Mouse (Mus musculus) thymus, postnatal 0 days (tissue): Measurements from ENCODE around the gene Mtrr. TPM values are rescaled to one million over a fixed set of nuclear protein-coding genes. Genes with fewer than 3 reads are reported as not detected.
A peak's percentile ranks its signal among the peaks of the same experiment; 100 is the strongest.

Source experiments
- DNase-seq: peaks from one replicate; pipeline ENCODE4 v3.0.0-alpha.2; 2015; ENCODE audit warnings: low spot score
- polyA plus RNA-seq: library from polyadenylated mRNA; unstranded; fragments of >200 nt; fragmentation: Nextera tagmentation; extraction: Ambion mirVana; gene quantifications from 2 replicates; pipeline ENCODE4 v1.2.1, GENCODE M21; 2015

Gene Mtrr
- 15.1 and 16.7 TPM in 2 replicates for polyA plus RNA-seq

GRCm38 (mm10) chr13:68581747-68582516 lies at the start of gene Mtrr, which contains the start of gene Fastkd3:
TSS of gene Mtrr (minus strand) at chr13:68582149.
TSS of gene Fastkd3 (plus strand) at chr13:68582234.
- DNase-seq, result peak; percentile 93

- no peak for DNase-seq
These were observed 45.1 kb upstream of the Mtrr start for GRCm38 (mm10) chr13:68627041-68627440.

- DNase-seq, result no peak
These were observed 40.8 kb upstream of the Mtrr start for GRCm38 (mm10) chr13:68622792-68623191.

DNA sequence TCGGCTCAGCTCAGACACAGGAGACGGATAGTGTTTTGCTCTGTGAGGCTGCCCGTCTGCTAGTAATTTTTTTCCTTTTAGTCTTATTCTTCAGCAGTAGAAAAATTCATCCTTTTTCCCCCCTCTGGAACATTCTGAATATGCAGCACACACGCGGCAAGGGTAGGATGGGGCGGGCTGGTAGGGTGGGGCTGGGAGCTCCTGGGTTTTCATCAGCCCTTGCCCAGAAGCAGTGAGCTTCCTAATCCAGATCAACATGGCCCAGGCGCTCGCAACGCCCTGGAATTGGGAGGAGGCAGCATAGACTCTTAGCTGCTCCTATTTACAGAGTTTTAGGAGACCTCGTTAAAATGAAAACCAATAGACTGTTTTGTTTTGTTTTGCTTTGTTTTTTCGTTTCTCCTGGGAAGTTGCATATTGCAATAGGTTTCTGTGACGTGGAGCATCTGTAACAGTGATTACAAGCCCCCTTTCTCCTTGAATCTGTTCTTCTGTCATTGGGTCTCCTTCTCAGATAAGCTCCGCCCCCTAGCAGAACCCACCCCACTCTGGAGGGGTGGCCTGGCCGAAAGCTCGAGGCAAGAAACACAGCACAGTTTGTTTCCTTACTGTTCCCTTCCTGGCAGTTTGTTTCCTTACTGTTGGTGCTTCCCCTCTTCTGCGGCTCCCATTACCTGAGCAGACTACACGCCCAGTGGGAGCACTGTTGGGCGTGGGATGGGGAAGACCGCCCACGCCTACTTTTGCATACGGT lies 25.9 kb upstream of the Mtrr start:
- no peak for DNase-seq

DNA sequence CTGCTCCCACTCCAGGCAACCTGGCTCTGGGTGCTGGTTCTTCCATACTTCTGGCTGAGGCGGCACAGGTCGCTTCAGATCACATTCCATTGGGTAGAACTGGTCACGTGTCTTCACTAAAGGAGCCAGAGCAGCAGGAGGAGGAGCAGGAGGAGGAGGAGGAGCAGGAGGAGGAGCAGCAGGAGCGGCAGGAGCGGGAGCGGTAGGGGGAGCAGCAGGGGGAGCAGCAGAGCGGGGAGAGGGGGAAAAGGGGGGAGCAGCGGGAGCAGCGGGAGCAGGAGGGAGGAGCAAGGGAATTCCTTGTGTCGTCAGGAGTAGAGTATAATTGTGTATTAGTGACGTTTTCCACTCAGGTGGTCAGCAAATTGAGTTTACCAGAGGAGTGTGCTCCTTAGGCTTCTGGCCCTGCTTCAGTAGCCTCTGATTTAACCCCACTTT lies 23.8 kb upstream of the Mtrr start:
- DNase-seq, result no peak

DNA sequence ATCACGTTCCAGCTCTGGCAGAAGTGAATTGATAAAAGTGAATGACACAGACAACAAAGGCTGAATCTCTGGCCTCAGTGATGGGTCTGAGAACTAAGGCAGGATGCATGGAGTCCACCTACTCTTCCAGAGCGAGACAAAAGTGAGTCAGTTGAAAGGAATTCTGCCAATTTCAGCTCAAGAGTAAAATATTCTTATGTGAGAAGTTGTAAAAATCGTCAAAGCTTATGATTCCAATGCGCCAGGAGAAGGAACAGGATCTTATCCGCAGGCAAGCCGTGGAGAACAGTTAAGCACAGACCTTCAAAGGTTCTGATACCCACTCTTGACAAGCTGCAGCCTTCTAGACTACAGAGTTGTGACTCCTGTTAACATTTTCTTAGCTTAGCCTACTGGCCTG lies 21.1 kb upstream of the Mtrr start:
- DNase-seq, result no peak

- no peak for DNase-seq
These were observed 19.2 kb upstream of the Mtrr start for GRCm38 (mm10) chr13:68601184-68601583.

- no peak for DNase-seq
These were observed 17.0 kb upstream of the Mtrr start for GRCm38 (mm10) chr13:68598953-68599352.

GRCm38 (mm10) chr13:68597667-68598066 lies 15.7 kb upstream of the Mtrr start:
- DNase-seq, result no peak

DNA sequence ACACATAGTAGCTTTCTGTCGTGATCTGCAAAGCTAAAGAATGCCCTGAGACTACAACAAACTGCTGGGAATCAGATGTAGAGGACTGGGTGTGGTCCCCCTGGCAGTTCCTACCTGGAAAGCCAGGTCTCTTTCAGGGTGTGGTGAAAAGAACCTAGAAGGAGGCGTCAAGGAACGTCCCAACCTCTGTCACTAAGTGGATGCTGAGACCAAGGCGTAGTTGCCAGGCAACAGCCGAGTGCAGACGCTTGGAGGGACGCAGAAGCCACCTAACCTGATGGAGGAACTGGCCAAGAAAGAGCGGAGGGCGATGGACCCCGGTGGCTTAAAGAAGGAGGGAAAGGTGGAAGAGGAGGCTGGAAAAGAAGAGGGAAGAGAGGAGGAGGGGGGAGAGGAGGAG lies 15.2 kb upstream of the Mtrr start, which contains the start of gene 1700001L19Rik:
TSS of gene 1700001L19Rik (plus strand) at position 223 of the 400 bp plus-strand sequence.
- no peak for DNase-seq

- DNase-seq, result no peak
These were observed 11.8 kb upstream of the Mtrr start for GRCm38 (mm10) chr13:68593797-68594196.

DNA sequence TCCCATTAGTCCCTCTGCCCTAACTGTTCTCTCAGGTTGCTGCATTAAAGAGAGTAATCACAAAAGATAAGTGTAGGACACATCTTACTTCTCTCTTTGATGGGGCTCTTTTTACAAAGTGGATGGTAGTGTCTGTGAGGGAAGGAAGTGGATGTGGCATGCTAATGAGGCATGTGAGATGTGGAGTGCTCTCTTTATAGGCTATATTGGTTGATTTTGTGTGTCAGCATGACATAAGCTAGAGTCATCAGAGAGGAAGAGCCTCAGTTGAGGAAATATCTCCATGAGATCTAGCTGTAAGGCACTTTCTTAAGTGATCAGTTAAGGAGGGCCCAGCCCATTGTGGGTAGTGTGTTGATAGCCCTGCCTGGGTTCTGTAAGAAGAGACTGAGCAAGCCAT lies 6.4 kb upstream of the Mtrr start:
- no peak for DNase-seq

GRCm38 (mm10) chr13:68585441-68585840 lies 3.5 kb upstream of the Mtrr start:
- no peak for DNase-seq

DNA sequence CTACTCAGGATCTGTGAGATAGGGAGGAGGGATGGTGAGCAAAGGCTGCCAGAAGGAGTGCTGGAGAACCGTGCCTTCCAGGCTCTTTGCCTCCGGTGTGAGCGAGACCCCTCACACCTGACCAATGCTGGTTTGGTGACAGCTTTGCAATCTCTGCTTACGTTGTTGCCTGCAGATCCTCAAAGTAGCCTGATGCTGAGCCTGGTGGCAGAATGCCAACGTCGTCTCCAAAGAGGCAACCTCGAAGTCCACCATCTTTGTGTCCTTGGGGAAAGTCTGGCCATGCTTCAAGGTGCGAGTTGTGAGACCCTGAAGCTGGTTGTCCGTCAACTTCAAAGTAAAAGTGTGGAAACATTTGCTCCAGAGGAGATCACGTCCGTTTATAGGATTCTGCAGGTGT lies 2.0 kb upstream of the Mtrr start:
- no peak for DNase-seq

DNA sequence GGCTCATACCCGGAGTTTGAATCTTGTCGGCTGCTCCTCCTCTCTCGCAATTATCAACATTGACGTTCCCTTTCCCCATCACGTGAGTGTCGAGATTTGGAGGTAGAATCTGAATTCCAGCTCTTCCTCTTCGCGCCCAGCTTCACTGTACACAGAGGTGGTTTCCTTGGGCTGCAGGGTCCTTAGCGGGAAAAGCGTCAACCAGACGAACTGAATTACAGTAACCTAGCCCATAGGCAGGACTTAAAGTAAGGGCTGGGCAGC lies 500 bp upstream of the Mtrr start:
- peak; percentile 30 for DNase-seq

GRCm38 (mm10) chr13:68581086-68581740 lies 736 bp downstream of the Mtrr start:
- peak; percentile 13 for DNase-seq

DNA sequence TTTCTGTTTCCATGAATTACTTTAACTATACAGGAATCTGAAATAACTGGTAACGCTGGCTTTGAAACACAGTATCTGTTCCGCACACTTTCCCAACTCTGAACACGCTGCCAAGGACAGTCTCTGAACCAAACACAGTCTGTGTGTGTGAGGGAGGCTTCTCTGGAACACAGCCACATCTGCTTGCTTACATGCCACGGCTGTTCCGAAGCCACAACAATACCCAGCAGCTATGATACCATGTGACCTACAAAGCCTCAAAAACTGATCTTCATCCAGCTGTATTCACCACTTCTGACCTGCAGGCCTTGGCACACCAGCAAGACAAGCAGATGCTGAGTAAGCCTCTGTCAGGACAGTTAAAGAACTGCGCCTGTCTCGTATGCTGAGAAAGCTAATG lies 4.0 kb downstream of the Mtrr start:
- no peak for DNase-seq

DNA sequence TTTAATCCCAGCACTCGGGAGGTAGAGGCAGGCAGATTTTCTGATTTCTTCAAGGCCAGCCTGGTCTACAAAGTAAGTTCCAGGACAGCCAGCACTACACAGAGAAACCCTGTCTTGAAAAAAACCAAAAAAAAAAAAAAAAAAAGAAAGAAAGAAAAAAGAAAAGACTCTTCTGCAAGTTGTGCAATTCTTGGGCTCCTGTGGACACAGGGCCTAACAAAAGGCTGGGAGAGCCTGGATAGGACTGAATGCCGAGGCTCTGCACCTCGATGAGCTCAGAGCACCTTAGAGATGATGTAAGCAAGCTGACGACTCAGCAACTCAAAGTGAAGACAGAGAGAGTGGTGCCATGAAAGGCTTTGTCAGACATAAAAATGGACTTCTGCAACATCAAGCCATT lies 7.6 kb downstream of the Mtrr start:
- DNase-seq, result no peak

- no peak for DNase-seq
These were observed 8.7 kb downstream of the Mtrr start for GRCm38 (mm10) chr13:68572966-68573913.

DNA sequence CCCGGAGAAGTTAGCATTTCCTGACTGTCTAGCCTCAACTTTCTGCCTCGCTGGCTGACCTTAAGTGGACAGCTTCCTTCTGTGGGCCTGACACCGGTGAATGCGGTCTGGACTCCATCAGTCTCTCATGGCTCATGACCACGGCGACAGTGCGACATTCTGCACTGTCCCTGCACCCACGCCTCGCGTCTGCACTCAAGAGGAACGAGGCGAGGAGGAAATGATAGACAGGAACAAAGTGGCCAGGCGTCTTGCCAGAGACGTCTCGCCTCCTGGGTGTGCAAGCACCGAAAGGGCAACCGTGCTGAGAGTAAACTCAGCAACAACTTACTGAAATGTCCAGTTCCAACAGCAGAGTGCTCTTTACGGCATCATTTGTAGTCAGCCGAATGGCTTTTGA lies 9.7 kb downstream of the Mtrr start:
- no peak for DNase-seq
